Mouse (Mus musculus) midbrain, embryonic 15.5 days (tissue): ENCODE measurements around the gene Zfc3h1. TPM values are rescaled to one million over a fixed set of nuclear protein-coding genes. Genes with fewer than 3 reads are reported as not detected.

Experiments used
- ATAC-seq: fragments of 200-750 bp; cut with Nextera tagmentation; replicated peaks from 2 replicates; pipeline ENCODE4 v1.8.0; 2017; ENCODE audit warnings: moderate TSS enrichment
- H3K27ac ChIP-seq: fragments of 300-500 bp; sonication (generic); 2 replicates; pipeline ENCODE4 v1.5.1; 2015; ENCODE audit warnings: mild to moderate bottlenecking, inconsistent platforms
- H3K27me3 ChIP-seq: fragments of 300-500 bp; sonication (generic); replicated peaks from 2 replicates; pipeline ENCODE4 v1.6.1; 2015; ENCODE audit warnings: inconsistent platforms
- H3K36me3 ChIP-seq: fragments of 300-500 bp; sonication (generic); replicated peaks from 2 replicates; pipeline ENCODE4 v1.6.1; 2015; ENCODE audit warnings: inconsistent platforms
- H3K4me1 ChIP-seq: fragments of 300-500 bp; sonication (generic); 2 replicates; pipeline ENCODE4 v1.6.1; 2015; ENCODE audit warnings: inconsistent platforms
- H3K4me2 ChIP-seq: fragments of 300-500 bp; sonication (generic); 2 replicates; pipeline ENCODE4 v1.6.1; 2015; ENCODE audit warnings: inconsistent platforms, mild to moderate bottlenecking, moderate library complexity
- H3K4me3 ChIP-seq: fragments of 300-500 bp; sonication (generic); 2 replicates; pipeline ENCODE4 v1.5.1; 2015; ENCODE audit warnings: mild to moderate bottlenecking, inconsistent platforms
- H3K9ac ChIP-seq: fragments of 300-500 bp; sonication (generic); 2 replicates; pipeline ENCODE4 v1.6.1; 2015; ENCODE audit warnings: mild to moderate bottlenecking, inconsistent platforms
- H3K9me3 ChIP-seq: fragments of 300-500 bp; sonication (generic); 2 replicates; pipeline ENCODE4 v1.6.1; 2016; ENCODE audit warnings: inconsistent platforms
- WGBS: fragments of 180-500 bp; shearing (Covaris S2); methylation state at CpG from one replicate; pipeline ENCODE4 v1.1.7; 2015; ENCODE audit warnings: mixed read lengths; 5-methylcytosine and 5-hydroxymethylcytosine counted together
- polyA plus RNA-seq: library from polyadenylated mRNA; unstranded; fragments of >200 nt; fragmentation: Nextera tagmentation; extraction: Ambion mirVana; gene quantifications from 2 replicates; pipeline ENCODE4 v1.2.1, GENCODE M21; 2015

Zfc3h1 gene
- 18.6 and 20.0 TPM in 2 replicates for polyA plus RNA-seq

GRCm38 (mm10) chr10:115384221-115385017 is at the start of gene Zfc3h1, which contains the start of gene Thap2:
Gene Zfc3h1 (plus strand): TSS chr10:115384959.
Gene Thap2 (minus strand): TSS chr10:115384443.
- Histone ChIP-seq H3K27me3 (no peaks in the 10 kb centered on the region), H3K4me2 (peak within 1 kb of the TSS; percentile 63), H3K27ac (peak within 1 kb of the TSS; percentile 98), H3K9me3 (no peaks in the 10 kb centered on the region), H3K36me3 (no peaks in the 10 kb centered on the region), H3K4me1 (peaks cover 46% of the 10 kb centered on the region), H3K4me3 (peak within 1 kb of the TSS; percentile 86), H3K9ac (peak within 1 kb of the TSS; percentile 69)
- ATAC-seq: peak; percentile 98
- under 1% methylated on average over 64 of the region's 65 CpGs for WGBS

DNA sequence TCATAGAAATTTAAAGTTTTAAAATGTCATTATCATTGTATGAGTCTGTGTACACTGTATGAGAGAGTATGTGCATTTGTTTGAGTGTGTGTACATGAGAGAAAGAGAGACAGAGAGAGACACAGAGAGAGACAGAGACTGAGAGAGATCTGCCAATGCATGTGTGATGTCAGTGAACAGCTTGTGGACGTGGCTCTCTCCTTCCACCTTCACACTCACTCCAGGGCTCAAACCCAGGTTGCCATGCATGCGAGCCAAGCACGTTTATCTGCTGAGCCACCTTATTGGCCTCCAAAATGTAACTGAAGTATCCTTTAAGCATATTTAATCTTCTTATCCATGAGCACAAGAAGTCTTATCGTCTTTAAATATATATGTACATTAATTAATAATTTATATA is 47.9 kb upstream of the Zfc3h1 start:
- Histone ChIP-seq H3K4me3 (no peak overlapping the region), H3K27ac (no peak overlapping the region), H3K4me1 (no peaks in the 10 kb centered on the region), H3K9ac (no peak overlapping the region), H3K27me3 (no peaks in the 10 kb centered on the region), H3K4me2 (no peak overlapping the region), H3K36me3 (peaks cover 11% of the 10 kb centered on the region), H3K9me3 (no peaks in the 10 kb centered on the region)
- no peak for ATAC-seq
- WGBS: 81% methylated on average over 4 of the region's 4 CpGs

DNA sequence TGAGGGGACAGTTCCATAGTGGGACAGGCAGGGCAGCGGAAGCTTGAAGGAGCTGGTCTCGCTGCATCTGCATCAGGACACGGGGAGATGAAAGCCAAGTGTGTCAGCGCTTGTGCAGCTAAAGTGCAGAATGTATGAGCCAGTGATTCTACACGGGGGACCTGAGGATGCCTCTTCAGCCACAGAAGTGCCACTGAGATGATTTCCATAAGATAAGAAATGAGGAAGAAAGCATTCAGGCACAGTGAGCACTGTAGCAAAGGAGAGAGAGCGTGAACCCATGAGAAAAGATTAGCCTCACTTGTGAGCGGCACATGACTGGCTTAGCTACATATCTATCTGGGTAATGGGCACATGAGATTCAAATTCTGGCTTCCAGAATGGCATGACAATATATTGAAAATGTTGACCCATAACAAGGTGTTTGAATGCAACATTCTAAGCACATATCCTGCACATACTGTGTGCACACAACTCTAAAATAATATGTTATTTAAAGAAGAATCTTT is 44.9 kb upstream of the Zfc3h1 start:
- Histone ChIP-seq H3K9ac (no peak overlapping the region), H3K27ac (no peak overlapping the region), H3K4me1 (no peaks in the 10 kb centered on the region), H3K9me3 (no peaks in the 10 kb centered on the region), H3K27me3 (no peaks in the 10 kb centered on the region), H3K4me3 (no peak overlapping the region), H3K36me3 (peaks cover 22% of the 10 kb centered on the region), H3K4me2 (no peak overlapping the region)
- WGBS: 90% methylated on average over 7 of the region's 7 CpGs
- no peak for ATAC-seq

GRCm38 (mm10) chr10:115342771-115343425 is 41.9 kb upstream of the Zfc3h1 start:
- H3K9me3 ChIP-seq: no peaks in the 10 kb centered on the region
- no peak overlapping the region for H3K4me3 ChIP-seq
- ATAC-seq: no peak
- H3K27ac ChIP-seq: no peak overlapping the region
- no peaks in the 10 kb centered on the region for H3K27me3 ChIP-seq
- H3K9ac ChIP-seq: no peak overlapping the region
- H3K4me2 ChIP-seq: no peak overlapping the region
- peaks cover 31% of the 10 kb centered on the region for H3K36me3 ChIP-seq
- H3K4me1 ChIP-seq: no peaks in the 10 kb centered on the region
- 86% methylated on average over 4 of the region's 4 CpGs for WGBS

GRCm38 (mm10) chr10:115346444-115346843 is 38.3 kb upstream of the Zfc3h1 start:
- no peaks in the 10 kb centered on the region for H3K27me3 ChIP-seq
- H3K27ac ChIP-seq: no peak overlapping the region
- H3K9me3 ChIP-seq: no peaks in the 10 kb centered on the region
- H3K4me3 ChIP-seq: no peak overlapping the region
- no peak for ATAC-seq
- peaks cover 22% of the 10 kb centered on the region for H3K36me3 ChIP-seq
- no peak overlapping the region for H3K4me2 ChIP-seq
- no peak overlapping the region for H3K9ac ChIP-seq
- H3K4me1 ChIP-seq: no peaks in the 10 kb centered on the region

- no peak for ATAC-seq
- H3K9me3 ChIP-seq: no peaks in the 10 kb centered on the region
- H3K36me3 ChIP-seq: peaks cover 12% of the 10 kb centered on the region
- H3K4me3 ChIP-seq: no peak overlapping the region
- H3K9ac ChIP-seq: no peak overlapping the region
- H3K27ac ChIP-seq: no peak overlapping the region
- H3K27me3 ChIP-seq: no peaks in the 10 kb centered on the region
- 90% methylated on average over 6 of the region's 6 CpGs for WGBS
- H3K4me1 ChIP-seq: no peaks in the 10 kb centered on the region
- H3K4me2 ChIP-seq: no peak overlapping the region
Observed at GRCm38 (mm10) chr10:115348131-115348530, 36.6 kb upstream of the Zfc3h1 start.

GRCm38 (mm10) chr10:115349029-115349428 is 35.7 kb upstream of the Zfc3h1 start:
- no peak overlapping the region for H3K27ac ChIP-seq
- H3K36me3 ChIP-seq: peaks cover 9% of the 10 kb centered on the region
- 71% methylated on average over 10 of the region's 10 CpGs for WGBS
- H3K4me2 ChIP-seq: no peak overlapping the region
- H3K27me3 ChIP-seq: no peaks in the 10 kb centered on the region
- ATAC-seq: no peak
- no peak overlapping the region for H3K9ac ChIP-seq
- H3K4me3 ChIP-seq: no peak overlapping the region
- no peaks in the 10 kb centered on the region for H3K9me3 ChIP-seq
- no peaks in the 10 kb centered on the region for H3K4me1 ChIP-seq

GRCm38 (mm10) chr10:115349509-115349908 is 35.2 kb upstream of the Zfc3h1 start:
- ATAC-seq: no peak
- Histone ChIP-seq H3K4me3 (no peak overlapping the region), H3K4me1 (no peaks in the 10 kb centered on the region), H3K9ac (no peak overlapping the region), H3K9me3 (no peaks in the 10 kb centered on the region), H3K27me3 (no peaks in the 10 kb centered on the region), H3K4me2 (no peak overlapping the region), H3K36me3 (peaks cover 9% of the 10 kb centered on the region), H3K27ac (no peak overlapping the region)
- WGBS: 89% methylated on average over 7 of the region's 7 CpGs

DNA sequence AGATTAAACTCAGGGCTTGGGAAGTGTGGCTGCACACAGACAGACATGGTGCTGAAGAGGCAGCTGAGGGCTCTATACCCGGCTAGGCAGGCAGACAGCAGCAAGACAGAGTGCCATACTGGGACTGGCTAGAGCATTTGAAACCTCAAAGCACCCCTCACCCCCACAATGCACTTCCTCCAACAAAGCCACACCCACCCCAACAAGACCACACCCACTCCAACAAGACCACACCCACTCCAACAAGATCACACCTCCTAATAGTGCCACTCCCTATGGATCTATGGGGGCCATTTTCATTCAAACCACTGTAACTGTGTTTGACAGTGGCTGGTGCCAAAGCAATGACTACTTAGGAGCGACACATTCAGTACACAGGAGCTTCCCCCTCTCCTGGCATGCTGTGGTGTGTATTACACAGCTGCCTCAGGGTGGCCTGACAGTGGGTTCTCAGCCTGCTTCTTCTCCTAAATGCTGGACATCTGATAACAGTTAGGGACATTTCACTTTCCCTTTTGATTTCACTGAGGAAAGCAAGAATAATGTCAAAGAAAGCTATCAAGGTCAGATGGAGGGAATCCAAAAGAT is 33.9 kb upstream of the Zfc3h1 start:
- no peak overlapping the region for H3K9ac ChIP-seq
- H3K4me1 ChIP-seq: no peaks in the 10 kb centered on the region
- peaks cover 4% of the 10 kb centered on the region for H3K36me3 ChIP-seq
- H3K27me3 ChIP-seq: no peaks in the 10 kb centered on the region
- no peak for ATAC-seq
- no peak overlapping the region for H3K4me2 ChIP-seq
- no peak overlapping the region for H3K4me3 ChIP-seq
- H3K9me3 ChIP-seq: no peaks in the 10 kb centered on the region
- no peak overlapping the region for H3K27ac ChIP-seq
- WGBS: 96% methylated on average over 2 of the region's 2 CpGs

DNA sequence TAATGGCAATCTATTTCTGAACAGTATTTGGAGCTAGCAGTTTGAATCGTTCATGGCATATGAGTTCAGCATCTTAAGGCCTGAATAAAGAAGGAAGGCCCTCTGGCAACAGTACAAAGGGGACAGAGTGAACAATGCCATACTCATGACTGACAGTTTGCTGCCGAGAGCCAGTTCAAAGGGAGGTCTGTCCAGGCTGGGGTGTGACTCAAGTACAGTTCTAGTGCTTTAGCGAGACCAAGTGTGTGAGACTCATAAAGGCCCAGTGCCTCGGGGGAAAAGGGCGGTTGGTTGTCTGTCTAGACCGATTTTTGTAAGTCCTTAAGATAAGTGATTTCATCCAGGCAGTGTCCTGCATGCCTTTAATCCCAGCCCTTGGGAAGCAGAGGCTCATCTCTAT is 30.2 kb upstream of the Zfc3h1 start:
- H3K4me2 ChIP-seq: no peak overlapping the region
- WGBS: 46% methylated on average over 6 of the region's 6 CpGs
- no peaks in the 10 kb centered on the region for H3K9me3 ChIP-seq
- H3K9ac ChIP-seq: no peak overlapping the region
- ATAC-seq: no peak
- no peaks in the 10 kb centered on the region for H3K4me1 ChIP-seq
- no peaks in the 10 kb centered on the region for H3K27me3 ChIP-seq
- H3K36me3 ChIP-seq: peaks cover 5% of the 10 kb centered on the region; the same call in 1 of the 2 replicates
- no peak overlapping the region for H3K27ac ChIP-seq
- H3K4me3 ChIP-seq: no peak overlapping the region

DNA sequence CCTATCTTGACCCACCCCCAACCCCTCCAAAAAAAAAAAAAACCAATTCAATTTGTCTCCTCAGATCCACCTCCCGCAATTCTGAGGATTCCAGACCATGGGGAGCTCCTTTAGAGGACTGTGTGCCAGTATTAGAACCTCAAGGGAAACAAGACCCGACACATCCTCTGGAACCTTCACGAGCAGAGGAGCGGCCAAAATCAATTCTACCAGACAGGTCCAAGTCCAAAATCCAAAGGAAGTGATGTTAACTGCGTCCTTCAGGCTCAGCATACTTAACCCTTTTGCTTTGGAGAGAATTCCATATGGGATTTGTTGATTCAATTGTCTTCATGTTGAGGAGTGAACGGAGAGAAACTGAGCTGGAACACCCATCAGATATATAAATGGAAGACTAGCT is 29.7 kb upstream of the Zfc3h1 start:
- no peaks in the 10 kb centered on the region for H3K9me3 ChIP-seq
- ATAC-seq: no peak
- no peaks in the 10 kb centered on the region for H3K4me1 ChIP-seq
- H3K27me3 ChIP-seq: no peaks in the 10 kb centered on the region
- H3K9ac ChIP-seq: no peak overlapping the region
- 88% methylated on average over 6 of the region's 6 CpGs for WGBS
- no peak overlapping the region for H3K4me3 ChIP-seq
- peaks cover 5% of the 10 kb centered on the region; the same call in 1 of the 2 replicates for H3K36me3 ChIP-seq
- no peak overlapping the region for H3K27ac ChIP-seq
- H3K4me2 ChIP-seq: no peak overlapping the region

DNA sequence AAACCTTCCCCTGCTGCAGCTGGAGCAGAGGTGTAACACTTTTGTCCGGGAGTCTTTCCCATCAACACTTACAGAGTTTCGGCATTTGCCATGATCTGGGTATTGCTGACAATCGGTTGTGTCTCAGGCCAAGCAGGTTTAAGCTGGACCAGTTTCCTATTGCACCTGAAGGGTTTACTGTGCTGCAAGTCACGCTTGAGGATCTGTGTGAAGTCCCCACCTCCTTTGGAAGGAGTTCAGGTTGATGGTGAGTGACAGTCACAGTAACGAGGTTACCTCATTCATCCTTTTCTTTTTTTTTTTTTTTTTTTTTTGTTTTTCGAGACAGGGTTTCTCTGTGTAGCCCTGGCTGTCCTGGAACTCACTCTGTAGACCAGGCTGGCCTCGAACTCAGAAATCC is 28.7 kb upstream of the Zfc3h1 start:
- no peak for ATAC-seq
- no peaks in the 10 kb centered on the region for H3K27me3 ChIP-seq
- H3K4me1 ChIP-seq: peaks cover 9% of the 10 kb centered on the region
- H3K4me2 ChIP-seq: no peak overlapping the region
- H3K36me3 ChIP-seq: peaks cover 5% of the 10 kb centered on the region; the same call in 1 of the 2 replicates
- no peaks in the 10 kb centered on the region for H3K9me3 ChIP-seq
- H3K27ac ChIP-seq: no peak overlapping the region
- 92% methylated on average over 6 of the region's 7 CpGs for WGBS
- H3K4me3 ChIP-seq: no peak overlapping the region
- H3K9ac ChIP-seq: no peak overlapping the region
